Mouse (Mus musculus): ENCODE results near the gene Nkain2.
"Not testable (repeated sequence)": the region's sequence is repeated elsewhere in the genome, so short reads cannot be mapped to it uniquely, and the experiment has no call there.

The Nkain2 gene

DNA sequence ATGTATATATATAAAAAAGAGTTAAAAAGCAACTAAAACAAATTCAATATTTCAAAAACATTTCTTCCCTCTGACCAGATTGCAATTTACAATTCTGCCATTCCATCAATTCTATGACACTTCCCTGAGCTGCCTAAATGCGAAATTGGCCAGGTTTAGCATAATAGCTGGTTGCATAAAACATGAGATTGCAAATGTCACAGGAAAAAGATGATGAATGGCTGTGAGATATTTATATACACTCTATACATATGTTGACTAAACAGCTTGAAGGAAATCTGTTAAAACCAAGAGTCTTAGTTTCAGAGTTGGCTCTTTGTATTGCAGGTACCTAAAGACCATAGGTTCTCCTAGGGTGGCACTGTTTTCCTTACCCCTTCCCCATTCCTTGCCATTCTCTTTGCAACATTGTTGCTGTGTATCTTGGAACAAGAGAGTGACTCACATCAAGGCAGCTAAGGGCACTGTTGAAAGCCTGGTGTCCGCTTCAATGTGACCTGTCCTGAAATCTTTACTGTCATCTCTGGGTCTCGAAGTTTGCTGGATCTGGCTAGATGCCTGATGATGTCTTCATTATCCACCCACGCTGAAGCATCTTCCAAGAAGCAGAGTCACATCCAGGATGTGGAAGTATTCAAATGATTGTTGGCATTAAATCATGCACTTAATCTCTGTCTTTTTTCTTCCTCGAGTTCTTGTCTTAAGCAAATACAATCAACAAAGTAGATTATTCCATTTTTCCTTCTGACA is 837.5 kb downstream of the Nkain2 start:
- DNase-seq: no peak

DNA sequence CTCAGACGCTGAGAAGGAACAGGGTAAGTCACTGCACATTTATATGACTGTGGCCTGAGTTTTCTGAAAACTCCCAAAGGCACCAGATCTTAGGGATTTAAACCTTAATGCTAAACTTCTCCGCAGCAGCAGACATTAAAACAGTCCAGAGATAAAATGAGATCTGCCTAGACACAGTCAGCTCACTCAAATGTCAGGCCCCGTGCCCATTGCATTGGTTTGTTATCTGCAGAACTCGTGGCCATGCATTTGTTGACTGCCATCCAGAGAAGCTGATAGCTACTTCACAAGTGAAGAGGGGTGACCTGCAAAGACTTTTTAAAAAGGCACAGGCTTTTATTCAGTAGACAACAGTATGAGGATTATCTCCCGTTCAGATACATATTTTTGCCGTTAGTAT is 838.2 kb downstream of the Nkain2 start:
- no peak for DNase-seq

DNA sequence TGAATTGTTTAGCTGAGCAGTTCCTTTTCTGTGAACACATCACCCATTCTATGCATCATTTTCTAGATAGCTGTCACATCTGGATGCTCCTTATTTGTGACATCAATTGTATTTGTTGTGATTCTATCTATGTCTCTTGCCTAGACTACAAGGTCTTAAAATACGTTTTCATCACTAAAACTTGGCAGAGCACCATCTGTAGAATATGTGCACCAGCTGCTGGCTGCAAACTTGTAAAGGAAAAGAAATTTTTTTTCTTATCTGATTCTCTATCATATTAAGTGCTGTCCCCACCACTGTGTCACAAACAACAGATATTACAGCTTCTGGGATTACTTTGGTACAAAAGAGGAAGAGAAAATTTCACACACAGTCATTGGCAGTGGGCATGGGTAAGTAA is 860.3 kb downstream of the Nkain2 start:
- no peak for DNase-seq

DNA sequence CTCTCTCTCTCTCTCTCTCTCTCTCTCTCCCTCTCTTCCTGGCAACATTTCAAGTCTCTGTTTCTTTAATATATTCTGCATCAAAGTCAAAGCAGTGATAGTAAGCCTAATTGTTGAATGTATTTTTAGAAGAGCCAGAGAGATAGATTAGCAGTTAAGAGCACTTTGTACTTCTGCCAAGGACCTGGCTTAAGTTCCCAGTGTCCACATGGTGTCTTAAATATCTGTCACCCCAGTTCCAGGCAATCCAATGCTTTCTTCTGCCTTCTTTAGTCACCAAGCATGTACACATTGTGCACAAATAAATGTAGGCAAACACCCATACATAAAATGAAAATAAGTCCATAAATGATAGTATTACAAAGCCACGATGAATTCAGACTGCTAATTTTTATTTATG is 871.9 kb downstream of the Nkain2 start:
- no peak for DNase-seq

DNA sequence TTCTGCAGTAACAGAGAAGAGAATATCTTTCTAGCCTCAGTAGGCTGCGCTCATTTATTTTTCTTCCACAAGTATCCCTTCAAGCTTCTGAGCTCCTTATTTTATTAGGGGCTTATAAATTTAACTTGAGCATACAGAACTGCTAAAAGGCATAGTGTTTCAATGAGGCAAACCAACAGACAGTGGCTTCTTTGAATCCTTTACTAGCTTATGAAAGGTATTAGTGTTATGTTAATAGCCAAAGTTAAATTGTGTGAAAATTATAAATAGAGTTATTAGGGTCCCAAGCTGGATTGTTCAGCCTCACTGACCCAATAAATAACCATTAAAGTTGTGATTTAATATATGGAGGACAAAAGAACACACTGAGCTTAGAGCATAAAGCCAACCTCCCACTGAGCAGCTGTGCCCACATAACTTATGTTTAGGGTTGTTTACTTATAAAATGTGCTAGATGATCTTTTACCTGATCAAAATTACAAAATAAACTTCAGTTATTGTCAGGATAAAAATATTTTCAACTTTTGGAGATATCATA is 889.0 kb downstream of the Nkain2 start:
- no peak for DNase-seq

DNA sequence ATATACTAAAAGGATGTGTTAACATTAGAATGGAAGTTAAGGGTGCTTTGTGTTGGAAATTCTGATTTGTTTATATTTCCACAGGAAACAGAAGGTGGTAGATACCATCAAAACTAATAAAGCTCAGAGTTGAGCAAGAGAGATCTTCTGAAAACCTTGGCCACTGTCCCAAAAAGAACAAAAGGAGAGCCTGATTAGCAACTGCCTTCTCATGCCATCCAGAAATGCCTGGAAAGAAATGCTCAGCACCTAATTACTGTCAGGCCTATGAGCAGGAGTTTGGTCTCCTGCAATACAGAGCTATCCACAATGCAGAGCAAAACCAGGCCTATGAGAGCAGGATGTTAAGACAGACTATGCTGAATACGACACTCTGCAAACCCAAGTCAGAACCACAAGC is 897.1 kb downstream of the Nkain2 start:
- no peak for DNase-seq

DNA sequence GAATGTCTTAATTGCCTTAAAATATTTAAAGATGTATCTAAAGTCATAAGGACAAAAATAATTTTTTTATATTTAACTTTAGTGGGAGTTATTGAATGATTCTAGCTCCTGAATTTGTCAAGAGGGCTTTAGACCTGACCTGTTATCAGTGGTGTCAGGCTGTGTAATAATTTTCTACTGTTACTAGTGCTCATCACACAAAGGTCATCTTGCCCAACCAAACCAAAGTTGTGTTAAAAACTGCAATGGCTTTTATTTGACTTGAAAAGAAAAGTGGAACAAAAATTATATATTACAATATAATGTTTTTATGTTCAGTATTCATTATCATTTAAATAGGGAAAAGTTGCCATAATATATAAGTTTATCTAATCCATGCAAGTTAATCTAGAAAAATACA is 911.9 kb downstream of the Nkain2 start:
- no peak for DNase-seq

DNA sequence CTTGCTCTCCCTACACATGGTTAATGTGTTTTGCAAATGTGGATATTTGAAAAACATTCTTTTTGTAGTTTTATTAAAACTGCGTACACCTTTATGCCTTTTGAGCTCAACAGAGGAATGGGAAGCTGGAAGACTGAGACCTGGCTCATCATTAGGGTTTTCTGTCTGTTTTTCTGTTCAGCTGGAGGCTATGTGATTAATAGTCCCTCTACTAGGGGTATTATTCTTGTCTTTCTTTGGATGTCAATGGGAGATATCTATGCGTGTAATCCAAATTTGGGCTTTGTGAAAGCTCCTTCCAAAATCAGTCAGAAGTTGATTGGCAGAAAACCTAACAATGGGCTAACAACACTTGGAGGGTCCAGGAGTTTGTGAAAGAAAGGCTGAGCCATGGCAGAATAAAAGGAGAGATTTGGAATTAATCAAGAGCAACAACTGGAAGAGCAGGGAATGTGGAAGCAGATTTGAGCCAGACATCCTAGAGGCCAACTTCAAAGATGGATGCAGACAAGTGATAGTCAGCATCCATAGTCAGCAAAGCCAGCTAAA is 943.0 kb downstream of the Nkain2 start:
- DNase-seq: no peak

DNA sequence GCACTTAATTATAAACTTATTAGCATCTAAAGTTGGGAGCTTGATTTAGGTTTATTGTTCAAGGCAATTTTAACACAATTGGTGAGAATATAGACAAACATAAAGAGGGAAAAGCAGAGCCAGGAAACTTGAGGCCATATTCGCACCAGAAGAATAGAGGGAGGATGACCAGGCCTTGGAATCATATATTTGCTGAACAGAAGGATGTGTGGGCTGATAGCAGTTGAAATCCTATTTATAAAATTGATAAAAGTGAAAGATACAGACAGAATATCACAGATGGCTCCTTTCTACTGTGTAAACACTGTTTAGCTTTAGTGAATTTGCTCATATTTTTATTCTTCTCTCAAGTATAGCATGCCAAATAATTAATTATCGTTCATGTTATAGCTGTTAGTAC is 958.3 kb downstream of the Nkain2 start:
- no peak for DNase-seq

DNA sequence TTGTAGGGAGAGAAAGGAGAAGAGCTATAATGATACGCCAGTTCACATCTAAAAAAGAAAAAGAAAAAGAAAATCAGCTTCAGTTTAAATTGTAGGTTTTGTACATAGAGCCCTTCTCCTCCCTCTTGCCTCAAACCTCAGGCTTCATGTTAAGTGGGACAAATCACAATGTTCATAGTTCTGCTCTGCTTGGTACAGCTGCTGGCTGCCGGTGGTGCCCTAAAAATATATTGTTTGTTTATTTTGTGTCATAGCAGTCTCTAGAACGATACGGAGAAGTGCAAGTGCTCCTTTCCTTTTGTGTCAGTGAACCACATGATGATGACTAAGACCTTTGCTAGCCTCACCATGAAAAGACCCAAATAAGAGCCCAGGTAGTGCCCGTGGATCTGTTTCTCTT is 962.6 kb downstream of the Nkain2 start:
- no peak for DNase-seq

DNA sequence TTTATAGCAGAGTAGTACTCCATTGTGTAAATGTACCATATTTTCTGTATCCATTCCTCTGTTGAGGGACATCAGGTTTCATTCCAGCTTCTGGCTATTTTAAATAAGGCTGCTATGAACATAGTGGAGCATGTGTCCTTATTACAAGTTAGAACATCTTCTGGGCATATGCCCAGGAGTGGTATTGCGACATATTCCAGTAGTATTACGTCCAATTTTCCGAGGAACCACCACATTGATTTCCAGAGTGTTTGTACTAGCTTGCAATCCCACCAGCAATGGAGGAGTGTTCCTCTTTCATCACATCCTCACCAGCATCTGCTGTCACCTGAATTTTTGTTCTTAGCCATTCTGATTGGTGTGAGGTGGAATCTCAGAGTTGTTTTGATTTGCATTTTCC is 969.4 kb downstream of the Nkain2 start:
- DNase-seq: not testable (repeated sequence)

DNA sequence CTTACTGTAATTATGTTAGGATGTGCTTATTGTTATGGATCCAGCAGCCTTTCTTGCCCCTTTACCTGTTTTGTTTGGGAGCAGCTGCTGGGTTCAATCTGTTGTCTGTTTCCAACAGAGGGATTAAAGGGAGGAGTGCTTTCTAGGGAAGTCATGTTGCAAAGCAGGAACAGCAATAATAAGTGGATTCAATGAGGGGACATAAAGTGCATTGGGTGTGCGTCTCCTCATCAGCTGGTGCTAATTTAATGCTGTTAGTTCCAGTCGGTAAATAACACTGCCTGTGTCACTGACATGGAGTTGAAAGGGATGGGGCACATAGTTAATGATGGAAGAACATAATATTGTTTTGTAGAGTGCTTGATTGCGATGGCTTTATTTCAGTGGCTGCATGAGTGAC is 982.8 kb downstream of the Nkain2 start:
- DNase-seq: no peak

DNA sequence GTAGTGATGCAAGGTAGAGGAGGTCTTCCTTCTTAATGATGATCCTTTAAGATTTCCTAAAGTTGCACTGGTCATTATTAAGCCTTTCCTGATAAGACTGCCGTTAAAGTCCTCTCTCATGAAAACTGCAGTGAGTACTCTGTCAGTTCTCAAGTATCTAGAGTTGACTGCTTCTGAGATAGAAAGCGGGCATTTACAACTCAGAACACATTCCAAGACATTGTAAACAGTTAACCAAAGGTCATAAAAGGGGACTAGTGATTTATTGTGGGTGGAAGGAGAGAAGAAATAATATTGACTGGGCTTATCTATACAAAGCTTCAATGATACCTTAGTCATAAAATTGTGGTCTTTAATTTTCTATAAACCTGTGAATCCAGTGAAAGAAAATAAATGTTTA is 990.8 kb downstream of the Nkain2 start:
- DNase-seq: no peak

DNA sequence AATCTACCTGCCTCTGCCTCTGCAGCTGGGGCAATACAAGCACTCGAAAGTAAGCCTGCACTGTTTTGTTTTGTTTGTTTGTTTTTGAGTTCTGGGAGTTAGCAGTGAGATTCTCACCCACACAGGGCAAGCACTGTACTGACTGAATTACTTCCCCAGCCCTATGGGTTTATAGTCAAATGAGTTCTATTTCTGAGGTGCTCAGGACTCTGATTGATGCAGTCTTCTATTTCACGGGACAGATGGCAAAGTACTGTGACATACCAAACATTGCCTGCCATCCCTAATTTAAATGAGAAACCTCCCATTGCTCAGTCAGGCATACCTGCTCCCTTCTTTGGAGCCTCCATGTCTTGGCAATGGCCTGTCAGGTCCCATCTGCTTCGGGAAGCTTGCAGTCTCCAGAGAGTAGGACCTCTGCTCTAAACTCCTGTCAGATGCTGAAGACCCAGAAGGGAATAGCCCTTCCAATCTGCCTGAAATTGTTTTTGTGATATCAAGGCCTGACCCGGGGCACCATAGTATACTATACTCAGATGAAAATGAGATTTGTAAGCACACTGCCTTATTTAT is 1016.9 kb downstream of the Nkain2 start:
- DNase-seq: no peak

DNA sequence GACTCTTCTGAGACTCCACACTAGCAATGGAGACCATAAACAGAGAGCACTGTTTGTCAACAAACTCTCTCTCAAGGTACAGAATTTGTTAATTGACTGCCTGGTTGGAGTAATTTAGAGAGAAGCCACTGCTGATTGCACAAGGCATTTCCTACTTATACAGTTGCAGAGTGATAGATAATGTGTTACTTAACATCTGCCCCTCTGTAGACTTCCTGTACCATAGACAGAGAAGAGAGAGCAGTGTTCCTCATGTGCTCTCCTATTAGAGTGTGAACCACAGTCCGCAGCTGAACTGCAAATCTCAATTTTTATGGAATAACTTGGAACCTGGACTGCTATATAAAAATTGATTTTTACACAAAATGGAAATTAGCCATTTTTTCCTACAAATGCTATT is 1022.0 kb downstream of the Nkain2 start:
- DNase-seq: no peak

DNA sequence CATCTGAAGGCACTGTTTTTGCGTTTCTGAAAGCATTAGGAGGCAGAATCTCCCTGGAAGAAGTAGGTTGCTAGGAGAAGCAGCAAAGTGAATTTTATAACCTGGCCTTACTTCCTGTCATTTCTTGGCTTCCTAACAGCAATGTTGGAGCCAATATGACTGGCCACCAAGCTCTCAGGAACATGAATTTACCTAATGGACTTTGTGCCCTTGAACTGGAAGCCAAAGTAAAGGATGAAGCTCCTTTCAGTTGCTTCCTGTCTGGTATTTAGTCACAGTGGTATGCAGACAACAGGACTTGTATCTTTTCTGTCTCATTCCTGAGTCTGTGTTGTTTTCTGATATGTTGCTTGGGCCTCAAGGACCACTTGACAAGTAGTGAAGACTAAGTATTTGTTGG is 1063.2 kb downstream of the Nkain2 start:
- DNase-seq: no peak

DNA sequence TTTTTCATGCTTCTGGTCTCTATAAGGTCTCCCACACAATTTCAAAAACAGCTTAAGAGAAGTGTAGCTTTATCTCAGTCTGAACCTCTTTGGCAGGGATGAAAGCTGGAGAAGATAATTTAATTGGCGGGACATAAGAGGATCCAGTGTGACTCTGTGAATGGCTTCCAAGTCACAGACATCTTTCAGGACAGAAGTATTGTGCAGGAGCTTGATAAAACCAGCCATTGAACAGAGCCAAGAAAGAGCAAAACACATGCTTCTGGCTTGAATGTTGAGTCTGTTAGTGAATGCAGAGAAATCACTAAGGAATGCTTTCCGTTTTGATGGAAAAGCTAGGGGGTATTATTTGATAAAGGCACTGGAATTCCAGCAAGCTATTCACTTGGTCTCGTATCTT is 1077.7 kb downstream of the Nkain2 start:
- DNase-seq: no peak

DNA sequence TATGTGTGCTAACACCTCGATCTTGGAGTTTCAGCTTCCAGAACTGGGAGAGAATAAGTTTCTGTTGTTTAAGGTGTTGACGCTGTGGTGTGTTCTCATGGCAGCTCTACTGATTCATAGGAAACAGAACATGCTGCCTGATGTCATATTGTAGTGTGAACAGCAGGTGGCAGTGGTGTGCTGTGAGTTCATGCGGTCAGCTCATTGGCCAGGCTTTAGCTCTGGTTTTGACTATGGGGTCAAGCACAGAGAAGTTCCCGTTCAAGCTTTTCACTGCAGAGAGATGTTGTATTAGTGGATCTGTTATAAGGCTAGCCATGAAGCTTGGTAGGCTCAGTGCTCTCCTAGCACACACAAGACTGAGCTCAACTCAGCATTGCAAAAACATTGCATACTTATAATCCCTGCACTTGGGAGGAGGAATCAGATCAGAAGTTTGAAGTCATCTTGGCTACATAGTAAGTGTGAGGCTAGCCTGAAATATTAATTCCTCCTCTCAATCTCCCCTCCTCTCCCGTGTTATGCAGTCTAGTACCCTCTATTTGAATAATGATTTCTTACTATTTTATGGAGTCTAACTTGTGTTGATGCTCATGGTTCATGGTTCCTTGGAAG is 1147.7 kb downstream of the Nkain2 start:
- DNase-seq: peak; percentile 37

DNA sequence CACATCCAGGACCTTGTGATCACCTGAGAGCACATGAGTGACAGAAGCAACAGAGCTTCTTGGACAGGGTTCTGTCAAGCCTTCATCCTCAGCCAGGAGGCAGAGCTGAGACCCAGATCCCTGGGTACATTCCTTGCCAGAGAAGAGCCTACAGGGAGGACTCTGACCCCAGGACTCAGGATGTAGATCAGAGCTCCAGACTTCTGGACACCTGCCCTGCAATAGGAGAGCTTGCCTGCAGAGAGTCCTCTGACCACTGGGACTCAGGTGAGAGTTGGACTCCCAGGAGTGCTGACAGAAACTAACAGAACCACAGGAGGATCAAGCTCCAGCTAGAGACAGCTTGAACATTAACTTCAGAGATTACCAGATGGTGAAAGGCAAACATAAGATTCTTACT is 1162.2 kb downstream of the Nkain2 start:
- DNase-seq: no peak

DNA sequence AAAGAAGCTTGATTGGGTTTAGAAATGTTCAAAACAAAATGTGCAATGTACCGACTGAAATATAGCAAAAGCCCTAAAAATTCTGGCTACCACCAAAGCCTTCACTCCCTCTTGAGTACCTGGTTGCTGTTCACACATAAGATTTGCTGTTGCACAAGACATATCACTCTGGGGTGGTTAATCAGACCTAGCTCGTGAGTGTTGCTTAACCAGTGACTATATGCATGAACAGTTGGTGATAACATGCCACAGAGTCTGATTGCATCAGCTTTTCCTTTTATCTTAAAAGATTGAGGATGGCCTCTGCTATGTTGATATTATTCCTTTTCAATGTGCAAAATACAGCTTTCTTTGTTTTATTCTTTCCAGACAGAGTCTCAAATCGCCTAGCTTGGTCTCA is 1243.0 kb downstream of the Nkain2 start:
- no peak for DNase-seq

DNA sequence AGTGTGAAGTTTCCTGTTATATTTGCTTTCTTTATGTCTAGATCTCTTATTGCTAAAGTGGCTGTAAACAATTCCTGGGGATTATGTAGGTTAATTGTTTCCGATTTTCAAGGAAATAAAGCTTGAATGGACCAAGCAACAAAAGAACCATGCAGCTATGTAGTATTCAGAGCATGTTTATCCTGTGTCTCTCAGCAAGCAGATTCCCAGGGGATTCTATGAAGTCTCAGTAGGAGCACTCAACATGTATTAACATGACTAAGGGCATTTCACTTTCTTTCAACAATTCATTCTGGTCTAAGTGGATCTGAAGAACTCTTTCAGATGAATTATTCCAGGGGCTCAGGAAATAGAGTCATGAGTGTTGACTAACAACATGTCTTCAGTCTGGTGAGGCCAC is 1244.2 kb downstream of the Nkain2 start:
- no peak for DNase-seq
